Mouse (Mus musculus) bone marrow, adult 2 months (tissue): ENCODE data around the gene Agpat1.

Experiments used
- CTCF ChIP-seq: fragments of 200-500 bp; IDR thresholded peaks from 2 replicates; pipeline ENCODE4 v1.5.1; 2011; ENCODE audit warnings: low read length, control low read depth; ENCODE audit not compliant: control insufficient read depth, insufficient read depth
- POLR2A ChIP-seq: fragments of 200-500 bp; IDR thresholded peaks from 2 replicates; pipeline ENCODE4 v1.6.1; 2011; ENCODE audit warnings: low read depth, mild to moderate bottlenecking, control low read depth, low read length, borderline replicate concordance; ENCODE audit not compliant: control insufficient read depth

DNA sequence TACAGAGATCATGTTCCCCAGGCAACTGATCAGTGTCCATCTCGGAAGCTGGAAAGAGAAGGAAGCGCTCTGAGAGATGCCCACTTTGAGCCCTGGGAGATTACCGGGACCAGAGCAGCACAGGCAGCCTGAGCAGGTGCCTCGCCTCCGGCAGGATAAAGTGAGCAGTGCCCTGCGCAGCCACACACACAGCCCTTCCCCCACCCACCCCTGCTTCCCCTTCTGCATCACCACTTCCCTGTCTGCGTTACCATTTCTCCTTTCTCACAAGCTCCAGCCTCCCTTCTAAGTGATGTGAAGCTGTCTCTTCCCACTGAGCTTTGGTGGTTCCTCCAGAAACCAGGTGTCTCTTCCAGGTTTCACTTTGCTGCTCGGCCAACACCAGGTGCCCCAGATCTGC, 42.9 kb upstream of the Agpat1 start:
- TF ChIP-seq CTCF (no peak), POLR2A (peak; percentile 56; the same call in 1 of the 2 replicates)
